Mouse (Mus musculus) midbrain, postnatal 0 days (tissue): ENCODE results near the gene Mpv17. TPM values are rescaled to one million over a fixed set of nuclear protein-coding genes. Genes with fewer than 3 reads are reported as not detected.

Experiments used
- ATAC-seq: fragments of 200-750 bp; cut with Nextera tagmentation; 2 replicates; pipeline ENCODE4 v1.8.0; 2017; ENCODE audit warnings: moderate number of reproducible peaks, mild to moderate bottlenecking, moderate TSS enrichment, moderate library complexity; ENCODE audit not compliant: low FRiP score
- DNase-seq: peaks from one replicate; pipeline ENCODE4 v3.0.0-alpha.2; 2015; ENCODE audit warnings: low spot score
- H3K27ac ChIP-seq: fragments of 300-500 bp; sonication (generic); 2 replicates; pipeline ENCODE4 v1.5.1; 2014; ENCODE audit warnings: low read depth, mild to moderate bottlenecking, low read length, mixed read lengths
- H3K27me3 ChIP-seq: fragments of 300-500 bp; sonication (generic); 2 replicates; pipeline ENCODE4 v1.6.1; 2014; ENCODE audit warnings: low read length, control low read depth, mixed read lengths; ENCODE audit not compliant: insufficient read depth
- H3K36me3 ChIP-seq: fragments of 300-500 bp; sonication (generic); 2 replicates; pipeline ENCODE4 v1.6.1; 2014; ENCODE audit warnings: low read length, control low read depth, mixed read lengths; ENCODE audit not compliant: insufficient read depth
- H3K4me1 ChIP-seq: fragments of 300-500 bp; sonication (generic); 2 replicates; pipeline ENCODE4 v1.6.1; 2014; ENCODE audit warnings: mild to moderate bottlenecking, control low read depth, antibody characterized with exemption, low read length, mixed read lengths; ENCODE audit not compliant: insufficient read depth
- H3K4me2 ChIP-seq: fragments of 300-500 bp; sonication (generic); 2 replicates; pipeline ENCODE4 v1.6.1; 2014; ENCODE audit warnings: low read depth, mild to moderate bottlenecking, low read length, mixed read lengths; ENCODE audit not compliant: poor library complexity, severe bottlenecking
- H3K4me3 ChIP-seq: fragments of 300-500 bp; sonication (generic); 2 replicates; pipeline ENCODE4 v1.5.1; 2014; ENCODE audit warnings: low read depth, mild to moderate bottlenecking, low read length, moderate library complexity
- H3K9ac ChIP-seq: fragments of 300-500 bp; sonication (generic); replicated peaks from 2 replicates; pipeline ENCODE4 v1.6.1; 2014; ENCODE audit warnings: mild to moderate bottlenecking, low read length, moderate library complexity, mixed read lengths; ENCODE audit not compliant: poor library complexity, severe bottlenecking
- H3K9me3 ChIP-seq: fragments of 300-500 bp; sonication (generic); 2 replicates; pipeline ENCODE4 v1.6.1; 2016; ENCODE audit warnings: low read length, control low read depth
- CTCF ChIP-seq: IDR thresholded peaks from 2 replicates; pipeline ENCODE4 v1.5.1; 2016; ENCODE audit warnings: antibody characterized with exemption, mild to moderate bottlenecking
- WGBS: fragments of 180-500 bp; shearing (Covaris S2); extraction: QIAGEN DNeasy Blood & Tissue Kit; methylation state at CpG from one replicate; pipeline ENCODE4 v1.1.7; 2014; 5-methylcytosine and 5-hydroxymethylcytosine counted together
- polyA plus RNA-seq: library from polyadenylated mRNA; unstranded; fragments of >200 nt; fragmentation: Nextera tagmentation; extraction: Ambion mirVana; gene quantifications from 2 replicates; pipeline ENCODE4 v1.2.1, GENCODE M21; 2015
- total RNA-seq: library from RNA; depleted of rRNA; stranded (reverse); fragments of >200 nt; gene quantifications from 2 replicates; pipeline ENCODE4 v1.2.3, GENCODE M21; 2014

Gene Mpv17
- total and polyA plus RNA-seq, 2 experiments from 2014 or later, result 38.8 to 65.5 TPM

- DNase-seq, result no peak
- Histone ChIP-seq H3K4me2 (no peak overlapping the region), H3K9ac (no peak overlapping the region), H3K36me3 (peaks cover 46% of the 10 kb centered on the region), H3K27ac (no peak overlapping the region), H3K4me1 (no peaks in the 10 kb centered on the region), H3K27me3 (no peaks in the 10 kb centered on the region), H3K9me3 (no peaks in the 10 kb centered on the region), H3K4me3 (no peak overlapping the region)
- no peak for TF ChIP-seq CTCF
- WGBS, result 88% methylated on average over 9 of the region's 9 CpGs
- ATAC-seq, result no peak
Observed at GRCm38 (mm10) chr5:31190201-31190600, 36.1 kb upstream of the Mpv17 start.

GRCm38 (mm10) chr5:31188223-31188840 is 34.3 kb upstream of the Mpv17 start:
- ATAC-seq (no peak), DNase-seq (peak; percentile 38)
- no peaks in the 10 kb centered on the region for H3K9me3 ChIP-seq
- peak; percentile 55 for TF ChIP-seq CTCF
- no peaks in the 10 kb centered on the region for H3K27me3 ChIP-seq
- 71% methylated on average over 4 of the region's 4 CpGs for WGBS
- no peak overlapping the region for H3K9ac ChIP-seq
- H3K27ac ChIP-seq, result no peak overlapping the region
- peaks cover 43% of the 10 kb centered on the region for H3K36me3 ChIP-seq
- no peaks in the 10 kb centered on the region for H3K4me1 ChIP-seq
- no peak overlapping the region for H3K4me2 ChIP-seq
- no peak overlapping the region for H3K4me3 ChIP-seq

GRCm38 (mm10) chr5:31183678-31184077 is 29.6 kb upstream of the Mpv17 start:
- no peaks in the 10 kb centered on the region for H3K9me3 ChIP-seq
- ATAC-seq (no peak), DNase-seq (no peak)
- 55% methylated on average over 4 of the region's 4 CpGs for WGBS
- H3K4me2 ChIP-seq, result no peak overlapping the region
- H3K27me3 ChIP-seq, result no peaks in the 10 kb centered on the region
- no peak overlapping the region for H3K9ac ChIP-seq
- TF ChIP-seq CTCF, result no peak
- H3K4me1 ChIP-seq, result 0 out of 2 replicates have a peak, but pooled peaks cover 4% of the 10 kb centered on the region
- H3K27ac ChIP-seq, result no peak overlapping the region
- H3K4me3 ChIP-seq, result no peak overlapping the region
- peaks cover 18% of the 10 kb centered on the region for H3K36me3 ChIP-seq

- no peak overlapping the region for H3K27ac ChIP-seq
- TF ChIP-seq CTCF, result no peak
Observed at GRCm38 (mm10) chr5:31181183-31181770, 27.2 kb upstream of the Mpv17 start.

GRCm38 (mm10) chr5:31179766-31180630 is 25.9 kb upstream of the Mpv17 start, which contains the start of the genes Gm29609 and Gtf3c2:
Gene Gm29609 (minus strand): TSS chr5:31179911.
Gene Gtf3c2 (minus strand): TSS chr5:31180144.
- 0 out of 2 replicates have a peak, but pooled peaks cover 4% of the 10 kb centered on the region for H3K4me1 ChIP-seq
- H3K4me3 ChIP-seq, result peak within 1 kb of the TSS; percentile 86
- H3K27ac ChIP-seq, result peak within 1 kb of the TSS; percentile 97
- no peaks in the 10 kb centered on the region for H3K27me3 ChIP-seq
- WGBS, result under 1% methylated on average over 59 of the region's 59 CpGs
- DNase-seq, result peak; percentile 99
- TF ChIP-seq CTCF, result peak; percentile 46
- no peaks in the 10 kb centered on the region for H3K36me3 ChIP-seq
- peak within 1 kb of the TSS; percentile 87 for H3K4me2 ChIP-seq
- H3K9me3 ChIP-seq, result no peaks in the 10 kb centered on the region
- ATAC-seq, result peak; percentile 98
- peak within 1 kb of the TSS; percentile 86 for H3K9ac ChIP-seq

More at GRCm38 (mm10) chr5:31181183-31181770, 27.2 kb upstream of the Mpv17 start:
- H3K4me3 ChIP-seq, result no peak overlapping the region
- no peak for DNase-seq
- no peaks in the 10 kb centered on the region for H3K9me3 ChIP-seq
- no peaks in the 10 kb centered on the region for H3K36me3 ChIP-seq
- WGBS, result 94% methylated on average over 9 of the region's 9 CpGs
- ATAC-seq, result no peak
- H3K4me1 ChIP-seq, result 0 out of 2 replicates have a peak, but pooled peaks cover 4% of the 10 kb centered on the region
- H3K27me3 ChIP-seq, result no peaks in the 10 kb centered on the region
- no peak overlapping the region for H3K9ac ChIP-seq
- no peak overlapping the region for H3K4me2 ChIP-seq
